Mouse (Mus musculus) megakaryocyte, embryonic 14.5 days (primary cell): Measurements from ENCODE around the gene Spdl1.

ENCODE experiments used
- FLI1 ChIP-seq: IDR thresholded peaks from 2 replicates; pipeline ENCODE4 v1.6.1; 2012; ENCODE audit warnings: low read length, inconsistent platforms, mixed read lengths
- GATA1 ChIP-seq: IDR thresholded peaks from 3 replicates; pipeline ENCODE4 v1.6.1; 2012; ENCODE audit warnings: mixed read lengths, low read length, inconsistent platforms, borderline replicate concordance

DNA sequence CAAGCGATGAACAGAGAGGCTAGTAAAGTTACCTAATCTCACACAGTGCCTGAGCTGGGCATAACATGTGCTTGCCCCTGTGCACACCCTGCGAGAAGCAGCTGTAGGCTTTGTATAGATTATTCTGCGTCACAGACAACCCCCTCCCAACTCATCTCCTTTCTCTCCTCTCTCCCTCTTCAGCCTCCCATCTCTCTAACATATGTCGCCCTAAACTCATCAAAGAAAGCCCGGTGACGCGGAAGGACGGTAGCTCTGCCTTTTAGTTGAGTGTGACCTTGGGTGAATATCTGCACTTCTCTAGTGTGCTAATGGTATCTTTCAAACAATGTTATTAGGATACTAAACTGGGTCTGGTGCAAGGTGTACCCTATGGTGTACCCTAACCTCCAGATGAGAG lies 63.5 kb downstream of the Spdl1 start:
- TF ChIP-seq GATA1, result no peak
- no peak for TF ChIP-seq FLI1
